Mouse (Mus musculus): ENCODE results near the gene Rbfox2. TPM values are rescaled to one million over a fixed set of nuclear protein-coding genes. Genes with fewer than 3 reads are reported as not detected.
A peak's percentile ranks its signal among the peaks of the same experiment; 100 is the strongest.

The Rbfox2 gene
- total RNA-seq, 2 experiments from 2014 or later: 217 to 276 TPM

DNA sequence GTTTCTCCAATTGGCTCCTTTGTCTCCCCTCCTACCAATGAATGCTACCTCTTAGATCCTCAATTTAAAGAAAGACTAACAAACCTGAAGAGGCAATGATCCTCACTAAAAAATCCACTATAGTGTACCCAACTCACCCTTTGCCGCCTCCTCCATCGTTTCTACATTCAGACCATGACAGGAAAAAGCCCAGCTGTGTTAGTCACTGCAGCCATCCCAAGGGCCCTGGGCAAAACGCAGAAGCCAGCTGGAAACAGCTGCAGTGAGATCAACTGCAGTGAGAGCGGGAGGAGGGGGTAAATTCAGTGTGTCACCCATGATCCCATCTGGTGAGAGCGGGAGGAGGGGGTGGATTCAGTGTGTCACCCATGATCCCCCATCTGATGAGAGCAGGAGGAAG is 28.0 kb downstream of the Rbfox2 start:
- no peak for DNase-seq (ENCODE audit: low spot score in 2 of 2)
- intact Hi-C loops (cut with DNase I): no loop called here

DNA sequence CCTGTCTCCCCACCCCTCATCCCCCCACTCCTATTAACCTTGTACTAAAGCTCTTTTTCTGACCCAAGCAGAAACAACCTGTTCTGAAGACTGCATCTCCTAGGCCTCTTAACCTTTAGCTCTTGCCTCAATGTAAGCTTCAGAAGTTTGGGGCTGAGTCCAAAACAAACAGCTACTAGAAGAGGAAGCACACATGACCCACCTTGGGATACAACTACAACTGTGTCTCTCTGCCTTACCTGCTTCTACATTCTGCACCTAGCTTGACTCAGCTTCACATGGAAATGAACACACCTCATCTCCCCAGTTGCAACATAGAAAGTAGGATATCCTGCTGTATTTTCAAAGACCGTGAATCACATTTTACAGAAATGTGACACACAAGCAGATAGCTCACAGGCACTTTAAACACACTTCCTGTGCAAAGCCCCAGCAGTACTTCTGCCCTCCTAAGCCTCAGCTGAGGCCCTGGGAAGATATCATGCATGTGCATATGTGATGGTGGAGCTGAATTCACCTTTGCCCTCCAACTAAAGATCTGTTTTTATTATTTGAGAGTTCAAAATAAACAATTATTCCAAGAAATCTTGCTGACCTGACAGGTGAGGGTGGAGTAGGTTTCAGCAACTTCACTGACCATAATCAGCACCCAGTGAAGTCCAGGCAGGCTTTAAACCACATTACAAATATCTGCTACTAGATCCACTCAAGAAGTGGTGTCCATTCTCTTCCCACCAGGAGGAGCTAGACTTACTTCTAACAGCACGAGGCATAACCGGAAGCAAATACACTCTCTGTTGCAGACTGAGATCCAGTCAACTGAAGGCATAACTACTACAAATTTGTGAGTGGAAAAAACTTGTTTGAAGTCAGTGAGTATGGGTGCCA is 29.7 kb downstream of the Rbfox2 start:
- intact Hi-C loops (cut with DNase I): no loop called here
- no peak for DNase-seq (ENCODE audit: low spot score in 2 of 2)

DNA sequence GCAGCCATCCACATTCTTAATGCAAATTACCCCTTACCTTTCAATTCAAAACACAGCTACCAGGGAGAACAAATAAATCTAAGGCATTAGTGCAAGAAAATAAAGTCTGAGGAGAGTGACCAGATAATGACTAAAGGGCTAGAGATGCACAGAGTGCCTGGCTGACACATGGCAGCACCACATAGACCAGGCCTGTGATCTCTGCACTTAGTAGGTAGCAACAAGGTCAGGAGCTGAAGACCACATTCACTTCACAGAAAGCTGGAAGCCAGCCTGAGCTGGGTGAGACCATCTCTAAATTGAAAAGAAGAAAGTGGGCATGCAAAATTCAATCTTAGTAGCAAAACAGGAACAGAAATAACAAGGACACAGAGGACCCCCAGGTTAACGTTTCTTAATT is 30.5 kb downstream of the Rbfox2 start:
- DNase-seq (ENCODE audit: low spot score in 2 of 2): no peak
- intact Hi-C loops (cut with DNase I): no loop called here

DNA sequence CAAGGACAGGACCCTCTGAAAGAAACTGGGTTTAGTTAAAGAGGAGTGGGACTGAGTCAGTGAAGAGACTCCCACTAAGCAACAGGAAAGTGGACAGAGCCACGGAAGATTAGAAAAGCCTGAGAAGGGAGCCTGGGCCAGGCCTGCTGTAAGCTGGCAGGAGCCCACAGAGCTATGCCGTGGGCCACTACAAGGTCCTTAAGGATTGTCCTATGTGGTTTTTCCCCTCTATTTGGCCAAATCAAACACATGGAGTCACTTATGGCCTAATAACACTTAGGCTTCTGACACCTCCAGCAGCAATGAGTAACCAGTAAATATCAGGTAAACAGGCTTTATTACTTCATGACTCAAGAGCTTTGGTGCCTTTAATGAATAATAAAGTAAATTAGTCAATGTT is 31.2 kb downstream of the Rbfox2 start:
- intact Hi-C loops (cut with DNase I): no loop called here
- no peak for DNase-seq (ENCODE audit: low spot score in 2 of 2)

DNA sequence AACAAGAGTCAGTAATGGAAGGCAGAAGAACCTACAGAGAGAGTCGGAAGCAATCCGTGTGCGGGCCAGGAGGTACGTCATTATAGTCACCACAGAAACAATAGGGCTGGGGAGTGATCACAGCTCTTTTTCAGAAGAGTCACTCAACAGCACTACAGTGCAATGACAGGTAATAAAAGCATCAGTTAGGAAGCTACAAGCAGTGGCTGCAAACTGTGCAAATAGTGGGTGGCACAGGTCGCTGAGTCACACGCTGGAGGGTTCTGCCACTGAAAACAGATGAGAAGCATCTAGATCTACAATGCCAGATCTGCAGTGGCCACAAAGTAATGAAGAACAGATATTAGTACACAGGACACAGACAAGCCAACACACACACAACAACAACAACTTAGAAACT is 32.9 kb downstream of the Rbfox2 start:
- intact Hi-C loops (cut with DNase I): no loop called here
- DNase-seq (ENCODE audit: low spot score in 2 of 2): no peak

DNA sequence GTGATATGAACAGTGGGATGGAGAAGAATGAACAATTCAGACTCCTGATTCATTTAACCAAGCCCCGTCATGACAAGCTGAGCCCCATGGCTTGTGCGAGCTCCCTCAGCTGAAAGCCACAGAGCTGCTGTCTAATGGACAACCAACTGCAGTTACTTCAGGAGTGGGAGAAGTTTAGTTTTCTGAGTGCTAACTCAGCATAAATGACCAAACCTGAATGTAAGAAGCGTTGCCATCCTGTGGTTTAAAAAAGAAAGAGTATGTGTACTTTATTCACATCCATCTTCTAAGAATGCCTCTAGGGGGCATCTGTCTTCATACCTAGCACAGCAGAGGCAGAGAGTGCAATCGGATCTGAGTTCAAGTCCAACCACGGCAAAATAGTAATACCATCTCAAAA is 35.5 kb downstream of the Rbfox2 start:
- intact Hi-C loops (cut with DNase I): no loop called here
- no peak for DNase-seq (ENCODE audit: low spot score in 2 of 2)

DNA sequence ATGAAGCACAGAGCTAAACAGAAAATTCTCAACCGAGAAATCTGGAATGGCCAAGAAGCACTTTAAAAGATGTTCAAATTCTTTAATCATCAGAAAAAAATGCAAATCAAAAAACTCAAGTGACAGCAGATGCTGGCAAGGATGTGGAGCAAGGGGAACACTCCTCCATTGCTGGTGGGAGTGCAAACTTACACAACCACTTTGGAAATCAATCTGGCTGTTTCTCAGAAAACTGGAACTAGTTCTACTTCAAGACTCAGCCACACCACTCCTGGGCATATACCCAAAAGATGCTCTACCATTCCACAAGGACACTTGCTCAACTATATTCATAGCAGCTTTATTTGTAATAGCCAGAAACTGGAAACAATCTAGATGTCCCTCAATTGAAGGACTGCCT is 37.3 kb downstream of the Rbfox2 start:
- intact Hi-C loops (cut with DNase I): loop anchor here (5.0 kb wide), 1 partner anchor 93 kb away; no protein-coding TSS in a partner anchor

DNA sequence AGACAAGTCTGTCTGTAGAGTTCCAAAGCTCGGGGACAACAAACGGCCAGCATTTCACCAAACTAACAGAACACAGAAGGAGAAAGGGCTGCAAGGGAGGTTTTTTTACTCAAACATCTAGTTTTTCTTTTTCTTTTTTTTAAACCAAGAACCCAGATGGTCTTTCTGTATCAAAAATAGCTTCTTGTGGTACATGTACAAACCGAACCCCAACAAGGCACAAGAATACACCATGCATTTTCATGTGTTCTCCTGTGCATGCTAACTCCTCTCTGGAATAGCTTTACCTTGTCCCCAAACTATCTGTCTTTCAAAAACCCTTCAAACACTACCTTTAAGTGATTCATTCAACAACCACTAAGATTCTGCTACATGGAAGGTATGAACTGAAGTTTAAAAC is 38.4 kb downstream of the Rbfox2 start:
- DNase-seq (ENCODE audit: low spot score in 2 of 2): no peak
- intact Hi-C loops (cut with DNase I): loop anchor here (5.0 kb wide), 1 partner anchor 94 kb away; no protein-coding TSS in a partner anchor

More for the DNA sequence above, 37.3 kb downstream of the Rbfox2 start:
- DNase-seq (ENCODE audit: low spot score in 2 of 2): peak; percentile 52

DNA sequence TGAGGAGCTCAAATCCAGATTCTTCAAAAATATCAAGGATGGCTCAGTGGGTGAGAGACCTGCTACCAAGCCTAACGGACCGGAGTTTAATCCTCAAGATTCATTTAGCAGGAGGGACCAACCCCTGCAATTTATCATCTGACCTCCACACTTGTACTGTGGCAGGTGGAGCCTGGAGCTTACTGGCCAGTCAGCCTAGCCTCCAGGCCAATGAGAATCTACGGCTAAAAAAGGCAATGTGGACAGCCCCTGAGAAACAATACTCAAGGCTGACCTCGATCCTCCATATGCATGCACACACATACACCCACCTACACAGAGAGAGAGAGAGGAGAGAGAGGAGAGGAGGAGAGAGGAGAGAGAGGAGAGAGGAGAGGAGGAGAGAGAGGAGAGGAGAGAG is 41.5 kb downstream of the Rbfox2 start:
- no peak for DNase-seq (ENCODE audit: low spot score in 2 of 2)
- intact Hi-C loops (cut with DNase I): loop anchor here (5.0 kb wide), 1 partner anchor 97 kb away; no protein-coding TSS in a partner anchor

DNA sequence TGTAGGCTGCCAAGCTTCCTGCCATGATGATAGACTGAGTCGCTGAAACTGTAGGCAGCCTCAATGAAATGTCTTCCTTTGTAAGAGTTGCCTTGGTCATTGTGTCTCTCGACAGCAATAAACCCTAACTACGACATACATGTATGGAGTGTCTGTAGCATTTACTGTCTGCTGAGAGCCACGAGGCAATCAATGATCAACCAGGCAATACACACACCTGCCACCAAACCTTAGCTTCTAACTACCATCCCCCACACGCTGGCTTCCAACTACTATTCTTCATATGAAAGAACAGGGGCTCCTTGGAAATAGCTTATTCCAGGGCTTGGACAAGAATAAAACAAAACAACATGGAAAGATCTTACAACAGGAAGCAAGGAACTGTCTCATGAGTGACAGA is 42.5 kb downstream of the Rbfox2 start:
- no peak for DNase-seq (ENCODE audit: low spot score in 2 of 2)

DNA sequence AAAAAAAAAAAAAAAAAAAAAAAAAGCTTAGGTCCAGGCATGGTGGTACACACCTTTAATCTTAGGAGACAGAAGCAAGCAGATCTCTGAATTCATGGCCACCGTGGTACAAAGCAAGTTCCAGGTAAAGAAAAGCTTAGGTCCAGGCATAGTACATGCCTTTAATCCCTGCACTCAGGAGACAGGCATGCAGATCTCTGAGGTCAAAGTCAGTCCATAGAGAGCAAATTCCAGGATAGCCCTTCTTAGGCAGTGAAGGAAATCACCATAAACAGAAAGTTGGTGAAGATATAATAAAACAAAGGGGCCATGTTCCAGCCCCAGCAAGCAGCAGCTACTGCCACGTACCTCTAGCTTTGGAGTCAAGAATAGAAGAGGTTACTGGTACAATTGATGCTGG is 44.0 kb downstream of the Rbfox2 start:
- no peak for DNase-seq (ENCODE audit: low spot score in 2 of 2)
- intact Hi-C loops (cut with DNase I): no loop called here

More for the DNA sequence above, 42.5 kb downstream of the Rbfox2 start:
- intact Hi-C loops (cut with DNase I): no loop called here

DNA sequence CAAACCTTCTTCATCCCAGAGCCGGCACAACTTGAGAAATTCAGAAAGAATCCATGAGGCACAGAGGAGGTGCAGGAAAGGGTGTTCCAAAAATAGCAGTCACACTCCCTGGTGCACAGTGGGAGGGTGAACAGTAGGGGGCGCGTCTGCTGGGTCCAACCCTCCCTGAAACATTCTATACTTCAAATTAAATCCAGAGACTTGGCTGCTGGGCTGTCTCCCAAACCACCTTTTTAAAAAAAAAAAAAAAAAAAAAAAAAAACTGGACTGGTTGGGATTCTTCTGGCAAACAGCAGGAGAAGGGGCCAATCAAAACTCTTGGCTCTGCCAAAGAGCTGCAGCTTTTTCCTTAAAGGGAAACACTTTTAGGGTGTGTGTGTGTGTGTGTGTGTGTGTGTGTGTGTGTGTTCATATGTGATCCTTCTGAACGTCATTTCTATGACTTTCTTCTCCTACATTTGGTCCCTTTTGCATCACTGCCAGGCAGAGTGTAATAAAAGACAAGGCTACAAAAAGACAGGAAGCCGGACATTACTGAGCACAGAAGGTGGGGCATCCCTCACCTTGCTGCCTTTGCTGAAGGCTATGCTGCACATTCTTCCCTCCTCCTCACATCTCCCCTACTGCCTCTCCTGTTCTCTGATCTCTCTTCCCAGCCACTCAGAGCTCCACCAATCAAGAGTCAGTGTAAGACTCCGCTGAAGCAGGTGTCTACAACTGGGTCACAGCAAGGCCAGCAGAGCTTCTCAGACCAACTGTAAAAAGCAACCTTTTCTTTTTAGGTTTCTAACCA is 49.2 kb downstream of the Rbfox2 start:
- DNase-seq (ENCODE audit: low spot score in 2 of 2): peak; percentile 71 to 74
- intact Hi-C loops (cut with DNase I): loop anchor here (5.0 kb wide), 1 partner anchor 50 kb away; the partner anchor contains the start of gene Rbfox2

DNA sequence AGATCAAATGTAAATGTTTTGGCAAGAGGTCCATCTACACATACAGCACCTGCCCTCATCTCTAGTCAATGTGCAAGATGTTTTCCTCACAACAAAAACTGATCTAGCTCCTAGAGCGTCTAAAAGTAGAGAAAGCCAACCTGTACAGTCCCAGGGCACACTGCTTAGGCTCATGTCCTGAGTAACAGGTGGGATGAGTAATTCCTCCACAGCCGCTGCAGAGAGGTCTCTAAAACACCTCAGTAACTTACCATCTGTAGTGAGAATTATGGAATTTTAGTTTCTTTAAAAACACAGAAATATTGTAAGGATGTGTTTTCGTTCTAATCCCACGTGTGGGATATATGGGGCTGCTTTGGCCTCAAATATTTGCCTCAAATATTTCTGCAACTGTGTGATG is 50.0 kb downstream of the Rbfox2 start:
- no peak for DNase-seq (ENCODE audit: low spot score in 2 of 2)

DNA sequence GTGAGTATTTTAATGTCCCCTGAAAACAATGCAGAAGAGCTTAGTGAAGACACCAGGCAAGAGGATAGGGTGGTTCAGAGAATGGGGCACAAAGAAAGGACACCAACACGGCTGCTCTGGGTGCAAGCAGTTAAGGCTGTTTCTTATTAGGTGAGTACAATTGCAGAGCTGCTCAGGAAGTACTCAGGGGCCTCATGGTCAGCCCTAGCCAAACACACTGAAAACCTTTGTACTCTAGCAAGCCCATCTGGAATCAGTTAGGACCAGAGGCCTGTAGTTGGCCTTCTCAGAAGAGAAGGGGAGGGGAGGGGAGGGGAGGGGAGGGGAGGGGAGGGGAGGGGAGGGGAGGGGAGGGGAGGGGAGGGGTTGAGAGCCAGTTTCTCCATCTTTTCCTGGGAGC is 52.2 kb downstream of the Rbfox2 start:
- DNase-seq (ENCODE audit: low spot score in 2 of 2): no peak
- intact Hi-C loops (cut with DNase I): loop anchor here (5.0 kb wide), 1 partner anchor 53 kb away; the partner anchor contains the start of gene Rbfox2

More for the DNA sequence above, 50.0 kb downstream of the Rbfox2 start:
- intact Hi-C loops (cut with DNase I): loop anchor here (5.0 kb wide), 1 partner anchor 51 kb away; the partner anchor contains the start of gene Rbfox2

DNA sequence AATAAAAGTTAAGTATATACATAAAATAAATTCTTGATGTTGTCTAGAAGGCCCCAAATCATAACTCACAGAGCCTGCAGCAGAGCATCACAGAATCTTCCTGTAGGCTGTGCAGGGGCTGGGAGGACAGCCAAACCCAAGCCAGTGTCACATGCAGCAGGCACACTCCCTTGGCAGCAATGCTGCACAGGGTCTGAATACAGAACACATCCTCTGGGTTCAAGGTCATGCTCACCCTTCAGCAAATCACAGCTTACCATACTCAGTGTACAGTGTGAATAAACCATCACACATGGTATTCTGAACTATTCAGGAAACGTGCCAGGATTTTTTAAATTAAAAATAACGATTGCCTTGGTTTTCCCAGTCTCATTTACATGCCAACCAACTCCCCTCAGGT is 52.7 kb downstream of the Rbfox2 start:
- DNase-seq (ENCODE audit: low spot score in 2 of 2): no peak
- intact Hi-C loops (cut with DNase I): no loop called here

DNA sequence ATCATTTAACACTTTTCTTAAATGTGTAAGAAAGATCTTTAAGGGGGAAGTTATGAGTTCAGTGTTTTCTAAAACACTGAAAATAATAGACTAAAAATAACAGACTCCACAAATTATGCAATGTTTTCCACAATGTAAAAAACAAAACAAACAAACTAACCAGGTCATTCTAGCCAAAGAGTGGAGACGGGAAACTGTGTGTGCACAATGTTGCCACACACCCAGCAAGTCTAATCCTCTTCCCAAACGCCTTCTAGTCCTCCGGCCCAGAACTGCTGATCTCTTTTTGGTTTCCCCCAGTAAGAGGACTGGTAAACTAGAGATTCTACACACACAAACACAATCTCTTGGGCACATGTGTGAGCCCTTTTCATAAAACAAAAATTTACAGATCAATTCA is 55.1 kb downstream of the Rbfox2 start:
- DNase-seq (ENCODE audit: low spot score in 2 of 2): no peak
- intact Hi-C loops (cut with DNase I): no loop called here

DNA sequence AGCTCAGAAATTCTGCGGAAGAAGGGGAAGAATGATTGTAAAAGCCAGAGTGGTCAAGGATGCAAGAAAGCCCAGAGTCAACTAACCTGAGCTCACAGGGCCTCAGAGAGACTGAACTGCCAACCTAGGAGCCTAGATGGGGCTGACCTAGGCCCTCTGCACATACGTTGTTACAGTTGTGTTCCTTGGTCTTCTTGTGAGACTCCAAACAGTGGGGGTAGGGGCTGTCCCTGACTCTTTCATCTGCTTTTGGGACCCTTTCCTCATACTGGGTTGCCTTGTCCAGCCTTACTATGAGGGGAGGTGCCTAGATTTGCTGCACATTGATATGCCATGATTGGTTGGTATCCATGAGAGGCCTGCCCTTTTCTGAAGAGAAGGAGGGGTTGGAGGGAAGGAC is 56.0 kb downstream of the Rbfox2 start:
- intact Hi-C loops (cut with DNase I): no loop called here

DNA sequence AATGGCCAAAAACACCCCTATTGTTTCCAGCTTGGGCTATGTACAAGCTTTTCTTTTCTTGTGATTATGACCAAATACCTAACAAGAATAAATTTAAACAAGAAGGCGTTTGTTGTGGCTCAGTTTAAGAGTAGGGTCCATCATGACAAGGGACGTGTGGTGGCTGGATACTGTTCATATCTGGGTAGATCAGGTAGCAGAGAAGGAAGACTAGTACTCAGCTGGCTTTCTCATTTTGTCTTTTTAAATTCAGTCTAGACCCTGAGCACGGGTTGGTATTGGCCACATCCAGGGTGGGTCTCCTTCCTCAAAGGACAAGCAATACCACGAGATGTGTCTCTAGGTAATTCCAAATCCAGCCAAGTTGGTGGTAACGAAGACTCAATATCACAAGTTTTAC is 57.4 kb downstream of the Rbfox2 start:
- no peak for DNase-seq (ENCODE audit: low spot score in 2 of 2)
- intact Hi-C loops (cut with DNase I): loop anchor here (5.0 kb wide), 1 partner anchor 118 kb away; no protein-coding TSS in a partner anchor

More for the DNA sequence above, 56.0 kb downstream of the Rbfox2 start:
- no peak for DNase-seq (ENCODE audit: low spot score in 2 of 2)

DNA sequence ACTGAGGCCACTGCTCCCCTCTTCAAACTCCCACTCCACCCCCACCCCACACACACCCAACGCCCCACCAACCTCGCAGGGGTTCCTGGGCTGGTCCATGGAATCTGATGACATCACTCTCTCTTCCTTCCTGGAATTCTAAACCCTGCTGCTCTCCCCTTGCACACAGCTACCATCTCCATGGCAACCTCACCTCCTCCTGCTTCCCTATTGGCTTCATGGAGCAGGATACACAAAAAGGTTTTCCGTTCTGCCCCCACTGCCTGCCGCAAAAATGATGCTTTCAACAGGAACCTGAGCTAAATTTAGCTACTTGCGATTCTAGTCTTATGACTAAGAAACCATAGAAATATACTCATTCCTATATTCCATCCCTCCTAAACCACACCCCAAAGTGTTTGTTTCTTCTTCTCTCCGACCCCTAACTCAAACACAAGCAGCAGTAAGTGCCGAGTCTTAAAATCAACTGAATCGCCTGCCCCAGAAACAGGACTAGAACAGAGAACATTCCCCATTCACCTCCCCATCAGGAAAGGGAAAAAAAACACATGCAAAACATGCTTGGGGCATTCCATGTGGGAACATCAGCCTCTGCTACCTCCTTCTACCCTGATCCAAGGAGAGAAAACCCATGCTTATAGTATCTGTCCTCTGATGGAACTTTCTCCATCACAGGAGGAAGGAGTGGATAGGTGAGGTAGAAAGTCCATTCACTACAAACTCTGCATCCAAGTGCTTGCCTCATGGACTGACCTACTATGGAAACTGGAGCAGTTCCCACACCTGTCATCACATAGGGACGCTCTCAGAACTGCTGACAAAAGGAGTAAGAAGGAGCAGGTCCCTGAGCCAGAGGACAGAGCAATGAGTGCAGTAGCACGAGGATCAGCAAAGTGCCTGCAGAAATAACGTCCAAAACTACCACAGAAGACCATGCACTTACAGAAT is 61.1 kb downstream of the Rbfox2 start:
- peak; percentile 81 to 84 for DNase-seq (ENCODE audit: low spot score in 2 of 2)
- intact Hi-C loops (cut with DNase I): loop anchor here (5.0 kb wide), 1 partner anchor 122 kb away; no protein-coding TSS in a partner anchor
